Mouse (Mus musculus) forelimb bud, embryonic 11.5 days (tissue): ENCODE data around the gene Phf12.
A peak's percentile ranks its signal among the peaks of the same experiment; 100 is the strongest.

Experiments used
- DNase-seq: peaks from one replicate; pipeline ENCODE4 v3.0.0-alpha.2; 2012; ENCODE audit warnings: low read depth, low spot score

The Phf12 gene

DNA sequence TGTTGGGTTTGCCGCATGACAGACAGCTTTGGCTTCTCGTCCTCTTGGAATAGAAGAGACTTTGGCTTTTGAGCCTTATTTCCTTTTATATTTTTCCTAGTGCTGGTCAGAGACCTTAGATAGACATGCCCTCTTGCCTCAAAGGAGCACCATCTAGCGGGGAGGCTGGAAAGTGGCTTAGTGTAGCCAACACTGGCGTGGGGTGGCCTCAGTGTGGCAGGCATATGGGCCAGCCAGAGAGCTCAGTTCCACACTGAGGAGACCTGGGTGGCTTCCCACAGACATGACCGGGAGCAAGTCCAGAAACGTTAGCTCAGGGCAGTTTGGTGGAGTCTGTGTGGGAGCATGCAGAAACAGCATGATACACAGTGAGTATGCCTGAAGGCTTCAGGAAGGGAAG is 11.8 kb upstream of the Phf12 start:
- DNase-seq, result no peak

- no peak for DNase-seq
Observed at GRCm38 (mm10) chr11:77973520-77973919, 9.0 kb upstream of the Phf12 start.

- DNase-seq, result no peak
Observed at GRCm38 (mm10) chr11:77974325-77974724, 8.2 kb upstream of the Phf12 start.

- no peak for DNase-seq
Observed at GRCm38 (mm10) chr11:77975873-77976272, 6.7 kb upstream of the Phf12 start.

- no peak for DNase-seq
Observed at GRCm38 (mm10) chr11:77978161-77978560, 4.4 kb upstream of the Phf12 start.

DNA sequence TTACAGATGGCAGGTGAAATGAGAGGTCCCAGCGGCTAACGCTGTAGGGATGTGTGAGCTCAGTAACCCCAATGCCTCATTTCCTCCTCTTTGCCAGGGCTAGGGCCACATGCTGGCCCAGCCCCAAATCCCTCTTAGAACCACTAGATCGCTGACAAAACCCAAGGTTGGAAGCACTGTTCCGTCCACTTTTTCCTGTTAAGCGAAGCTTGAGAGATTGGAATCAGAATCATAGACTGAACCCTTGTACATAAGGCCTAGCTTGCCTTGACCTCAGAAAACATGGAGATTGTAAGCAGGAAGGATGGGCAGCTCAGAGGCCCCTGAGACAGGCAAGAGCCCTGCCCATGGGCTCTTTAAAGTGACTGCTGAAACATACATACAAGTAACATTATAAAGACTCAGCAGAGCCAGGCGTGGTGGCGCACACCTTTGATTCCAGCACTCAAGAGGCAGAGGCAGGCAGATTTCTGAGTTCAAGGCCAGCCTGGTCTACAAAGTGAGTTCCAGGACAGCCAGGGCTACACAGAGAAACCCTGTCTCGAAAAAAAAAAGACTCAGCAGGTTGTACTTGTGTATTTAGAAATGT is 3.2 kb upstream of the Phf12 start:
- no peak for DNase-seq

DNA sequence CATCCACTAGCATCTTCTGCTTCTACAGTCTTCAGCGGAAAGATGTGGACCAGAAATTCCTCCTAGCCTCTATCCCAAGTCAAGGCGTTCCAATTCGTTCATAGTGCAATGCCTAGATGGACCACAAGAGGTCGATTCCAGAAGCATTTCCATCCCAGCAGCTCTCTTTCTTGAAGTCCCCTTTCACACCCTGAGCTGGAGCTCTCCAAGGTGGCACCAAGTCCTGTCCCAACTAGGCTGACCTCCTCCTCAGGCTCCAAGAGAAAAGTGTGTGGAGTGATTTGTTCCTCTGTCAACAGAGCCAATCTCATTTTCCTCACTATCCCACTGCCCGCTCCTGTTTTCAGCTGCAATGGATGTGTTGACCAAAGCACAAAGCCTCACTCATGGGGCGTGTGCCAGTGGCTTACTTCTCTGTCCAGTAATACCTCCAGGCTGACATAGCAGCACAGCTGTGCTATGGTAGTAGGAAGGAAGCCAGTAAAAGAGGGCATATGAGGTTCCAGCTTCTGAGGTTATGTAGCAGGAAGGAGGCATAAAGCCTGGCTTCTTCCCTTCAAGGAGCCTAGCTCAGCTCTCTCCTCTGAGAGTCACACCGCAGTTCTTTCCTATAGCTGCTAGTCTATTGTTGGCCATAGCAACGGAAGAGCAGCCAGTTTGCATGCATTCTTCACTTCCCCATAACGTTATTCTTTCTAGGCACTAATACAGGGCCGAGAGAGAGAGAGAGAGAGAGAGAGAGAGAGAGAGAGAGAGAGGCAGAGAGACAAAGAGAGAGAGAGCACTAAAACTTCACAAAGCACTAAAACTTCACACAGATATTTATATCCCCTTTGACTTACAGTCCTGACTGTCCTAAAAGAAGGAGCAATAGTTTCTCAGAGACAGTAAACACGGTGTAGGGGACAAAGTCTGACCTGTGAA is 2.0 kb upstream of the Phf12 start:
- DNase-seq, result peak; percentile 86

DNA sequence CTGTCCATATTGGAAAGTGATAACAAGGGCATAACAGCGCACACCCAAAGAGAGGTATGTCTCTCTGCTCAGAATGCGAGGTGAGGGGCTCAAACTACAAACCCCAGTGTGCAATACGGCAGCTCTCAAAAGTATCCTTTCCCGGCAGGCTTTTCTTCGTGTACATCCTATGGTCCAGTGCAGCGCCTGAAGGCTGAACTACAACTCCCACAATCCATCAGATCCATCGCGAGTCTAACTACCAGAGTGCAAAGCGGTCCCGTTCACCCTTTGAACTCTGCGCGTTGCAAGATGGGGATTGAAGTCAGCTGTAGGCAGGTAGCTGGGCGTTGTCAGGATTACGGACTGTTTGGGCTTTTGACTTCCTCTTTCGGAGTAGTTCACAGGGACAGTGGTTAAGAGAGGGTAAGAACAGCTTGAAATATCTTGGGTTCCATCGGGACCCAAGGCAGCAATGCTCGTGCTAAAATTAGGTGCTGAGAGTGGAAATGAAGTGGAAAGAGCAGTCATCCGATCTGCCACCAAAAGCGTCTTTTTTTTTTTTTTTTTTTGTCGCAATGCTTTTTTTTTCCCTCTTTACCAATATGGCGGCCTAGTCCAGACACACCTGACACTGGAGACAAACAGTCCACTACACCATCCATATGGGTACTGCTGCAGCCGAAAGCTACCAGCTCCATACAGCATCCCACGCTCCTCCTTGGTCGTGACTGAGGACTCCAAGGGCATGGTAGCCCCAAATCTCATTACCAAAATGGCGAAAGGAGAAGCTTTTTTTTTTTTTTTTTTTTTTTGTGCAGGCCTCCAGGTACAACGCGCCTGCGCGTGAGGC is 729 bp upstream of the Phf12 start:
- peak; percentile 99 for DNase-seq

GRCm38 (mm10) chr11:77983191-77983936 is 810 bp downstream of the Phf12 start:
- peak; percentile 30 for DNase-seq

GRCm38 (mm10) chr11:77983937-77984835 is 1.6 kb downstream of the Phf12 start:
- peak; percentile 41 for DNase-seq

GRCm38 (mm10) chr11:77984836-77985231 is 2.3 kb downstream of the Phf12 start:
- peak; percentile 41 for DNase-seq

DNA sequence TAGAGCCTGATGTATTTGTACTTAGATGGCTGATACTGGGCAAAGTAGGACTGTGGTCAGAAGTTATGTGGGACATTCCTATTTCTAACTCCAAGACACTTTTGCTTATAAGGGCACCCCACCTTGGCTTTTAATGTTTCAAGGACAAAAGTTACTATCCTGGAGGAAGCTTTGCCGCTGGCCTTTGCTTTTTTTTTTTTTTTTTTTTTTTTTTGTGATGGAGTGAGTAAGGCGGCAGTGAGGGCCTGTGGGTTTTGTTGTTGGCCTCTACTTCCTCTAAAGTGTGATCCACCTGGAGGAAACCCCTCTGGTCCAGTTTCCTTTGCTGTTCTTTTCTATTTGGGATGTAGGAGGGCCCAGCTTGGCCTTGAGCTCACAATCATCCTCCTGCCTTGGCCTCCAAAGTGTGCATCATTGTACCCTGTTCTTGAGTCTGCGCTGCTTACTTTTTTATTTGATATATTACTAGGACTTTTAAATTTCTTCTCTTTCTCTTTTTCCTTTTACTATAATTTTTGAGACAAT is 3.0 kb downstream of the Phf12 start:
- no peak for DNase-seq

DNA sequence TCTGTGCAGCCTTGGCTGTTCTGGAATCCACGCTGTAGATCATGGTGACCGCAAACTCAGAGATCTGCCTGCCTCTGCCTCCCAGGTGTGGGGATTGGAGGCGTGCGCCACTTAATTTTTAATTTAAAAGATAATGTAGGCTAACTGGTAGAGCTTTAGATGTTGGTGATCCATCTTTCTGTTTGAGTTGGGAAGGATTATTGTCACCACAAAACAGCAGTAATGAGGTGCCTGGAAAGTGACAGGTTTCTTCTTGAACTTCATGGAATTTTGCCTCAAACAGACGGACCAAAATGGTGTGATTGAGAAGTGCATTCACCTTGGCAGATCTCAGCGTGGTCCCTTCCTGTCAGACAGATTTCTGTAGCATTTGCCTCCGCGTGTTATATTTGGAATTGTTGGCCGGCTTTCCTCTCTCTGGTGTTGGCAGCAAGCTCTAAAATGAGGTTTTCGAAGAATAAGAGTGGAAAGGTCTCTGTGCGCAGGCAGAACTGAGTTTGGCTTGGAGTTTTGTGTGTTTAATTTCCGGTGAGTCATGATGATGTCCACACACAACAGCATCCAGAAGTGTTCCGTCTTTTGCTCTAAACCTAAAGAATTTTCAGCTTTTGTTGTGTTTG is 6.6 kb downstream of the Phf12 start:
- DNase-seq, result no peak

DNA sequence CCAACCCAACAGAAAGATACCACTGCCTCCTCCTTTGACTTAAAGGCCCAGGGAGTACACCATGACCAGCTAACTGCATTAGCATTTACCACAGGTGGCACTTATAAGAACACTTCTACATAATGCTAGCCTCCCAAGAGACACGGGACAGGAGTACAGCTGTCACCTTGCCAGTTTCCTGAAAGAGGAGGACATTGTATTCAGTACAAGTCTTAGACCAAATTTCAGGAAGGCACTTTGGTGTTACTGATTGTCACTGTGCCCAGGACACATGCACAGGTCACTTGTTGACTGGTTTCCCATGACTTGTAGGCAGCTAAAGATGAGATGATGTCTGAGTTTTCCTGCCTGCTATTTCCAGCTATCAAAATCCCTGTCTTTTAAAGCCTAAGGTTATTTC is 13.0 kb downstream of the Phf12 start:
- no peak for DNase-seq

DNA sequence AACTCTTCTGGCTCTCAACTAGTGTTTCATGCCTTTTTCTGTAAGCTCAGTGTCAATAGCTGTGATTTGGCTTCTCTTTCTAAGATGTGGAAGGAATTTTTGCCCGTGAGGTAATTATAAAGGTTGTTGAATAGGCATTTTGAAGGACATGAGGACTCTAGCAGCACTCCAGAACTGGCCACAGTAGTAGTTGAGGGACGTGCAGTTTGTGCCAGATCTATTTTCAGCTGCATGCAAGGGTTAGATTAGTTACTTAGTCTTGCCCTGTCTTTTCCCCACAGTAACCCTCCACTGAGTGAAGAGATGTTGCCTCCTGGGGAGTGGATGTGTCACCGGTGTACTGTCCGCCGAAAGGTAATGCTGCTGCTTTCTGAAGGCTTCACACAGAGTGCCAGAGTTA is 23.9 kb downstream of the Phf12 start:
- DNase-seq, result no peak

GRCm38 (mm10) chr11:78019676-78020075 is 37.1 kb downstream of the Phf12 start:
- DNase-seq, result peak; percentile 84

DNA sequence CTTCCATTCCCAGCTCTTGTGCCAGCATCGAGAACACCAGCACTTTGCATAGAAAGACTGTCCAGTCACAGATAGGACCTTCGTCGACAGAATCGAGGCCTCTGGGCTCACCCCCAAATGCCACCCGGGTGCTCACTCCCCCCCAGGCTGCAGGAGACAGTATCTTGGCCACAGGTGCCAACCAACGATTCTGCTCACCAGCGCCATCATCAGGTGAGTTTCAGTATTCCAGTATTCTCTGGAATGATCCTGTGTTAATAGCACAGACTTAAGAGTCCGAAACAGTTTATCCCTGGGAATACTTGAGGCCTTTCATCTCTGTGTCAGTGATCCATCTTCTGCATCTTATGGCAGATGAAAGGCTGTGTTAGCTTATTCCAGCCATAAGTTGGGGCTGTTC is 41.1 kb downstream of the Phf12 start:
- DNase-seq, result peak; percentile 35

- DNase-seq, result no peak
Observed at GRCm38 (mm10) chr11:78029240-78029639, 46.7 kb downstream of the Phf12 start.

GRCm38 (mm10) chr11:78030600-78030999 is 48.0 kb downstream of the Phf12 start:
- DNase-seq, result no peak

DNA sequence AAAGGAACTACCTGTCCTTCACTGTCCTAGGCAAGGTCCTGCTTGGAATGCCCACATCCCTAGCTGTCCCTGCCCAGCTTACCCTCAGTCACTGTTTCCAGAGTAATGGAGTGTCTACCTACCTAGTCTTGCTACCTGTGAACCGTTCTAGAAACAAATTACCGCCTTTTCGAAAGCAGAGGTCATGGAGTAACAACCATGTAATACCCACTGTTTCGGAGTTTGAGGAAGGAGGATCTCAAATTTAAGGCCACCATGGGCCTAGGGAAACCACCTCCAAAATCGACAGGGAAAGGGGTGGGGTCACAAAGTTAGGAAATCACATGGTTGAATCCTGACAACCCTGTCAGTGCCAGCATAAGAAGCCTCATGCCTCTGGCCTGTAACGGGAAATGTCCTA is 48.8 kb downstream of the Phf12 start:
- no peak for DNase-seq
